Mouse (Mus musculus): Measurements from ENCODE around the gene Sel1l2.
"Not testable (repeated sequence)": the region's sequence is repeated elsewhere in the genome, so short reads cannot be mapped to it uniquely, and the experiment has no call there.

Sel1l2 gene

DNA sequence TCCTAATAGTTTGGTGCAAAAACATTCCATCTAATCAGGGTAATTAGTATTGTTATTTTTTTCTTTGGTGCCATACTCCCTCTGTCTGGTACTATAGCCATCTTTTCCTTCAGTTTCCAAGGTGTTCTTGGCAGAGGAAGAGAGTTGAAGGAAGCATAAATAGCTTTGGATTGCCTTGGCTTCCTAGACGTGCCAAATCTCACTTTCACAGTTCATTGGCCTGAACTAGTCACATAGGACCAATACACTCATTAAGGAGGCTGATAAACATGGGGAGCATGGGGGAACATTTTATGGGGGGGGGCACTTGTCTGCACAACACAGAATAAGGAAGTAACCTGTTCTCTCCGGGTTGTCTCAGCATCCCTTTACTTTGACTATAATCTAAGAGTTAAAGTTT, 174.1 kb downstream of the Sel1l2 start:
- no peak for DNase-seq (ENCODE audit: extremely low spot score, low spot score)

GRCm38 (mm10) chr2:140214519-140215027, 174.9 kb downstream of the Sel1l2 start:
- no peak for DNase-seq (ENCODE audit: extremely low spot score, low spot score)

DNA sequence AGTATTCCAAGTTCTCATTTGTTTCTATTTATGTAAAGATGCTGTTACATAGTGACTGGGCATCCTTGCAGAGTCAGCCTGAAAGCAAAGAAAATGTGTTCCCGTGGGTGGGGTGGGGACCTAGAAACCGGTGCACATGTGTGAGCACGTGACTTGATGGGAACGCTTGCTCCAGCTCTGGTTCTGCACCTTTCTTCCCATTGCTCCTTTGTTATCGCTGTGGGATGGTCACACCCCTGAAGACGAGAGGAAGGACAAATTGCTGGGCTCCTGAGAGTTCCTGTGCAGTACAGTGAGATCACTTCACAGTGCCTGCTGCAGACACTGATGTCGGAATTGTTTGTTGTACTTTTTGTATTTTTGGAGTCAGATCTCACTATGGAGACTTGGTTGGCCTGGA, 185.8 kb downstream of the Sel1l2 start:
- no peak for DNase-seq (ENCODE audit: extremely low spot score, low spot score)

GRCm38 (mm10) chr2:140202573-140202972, 186.9 kb downstream of the Sel1l2 start:
- no peak for DNase-seq (ENCODE audit: extremely low spot score, low spot score)

DNA sequence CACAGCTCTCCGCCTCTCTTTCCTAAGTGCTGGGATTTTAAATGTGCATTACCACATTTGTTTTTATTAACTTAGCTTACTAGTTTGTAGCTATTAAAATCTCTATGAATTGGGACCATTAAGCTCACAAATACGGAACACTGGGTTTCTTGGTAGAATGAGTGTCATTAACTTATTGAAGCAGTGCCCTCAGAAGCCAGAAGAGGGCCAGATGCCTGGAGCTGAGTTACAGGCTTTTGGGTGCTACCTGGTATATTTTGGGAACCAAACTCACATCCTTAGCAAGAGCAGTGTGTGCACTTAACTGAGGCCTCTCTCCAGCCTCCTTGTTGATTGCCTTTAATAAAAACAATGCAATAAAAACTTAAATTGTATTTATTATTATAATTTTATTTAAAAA, 188.8 kb downstream of the Sel1l2 start:
- DNase-seq (ENCODE audit: extremely low spot score, low spot score) = no peak

DNA sequence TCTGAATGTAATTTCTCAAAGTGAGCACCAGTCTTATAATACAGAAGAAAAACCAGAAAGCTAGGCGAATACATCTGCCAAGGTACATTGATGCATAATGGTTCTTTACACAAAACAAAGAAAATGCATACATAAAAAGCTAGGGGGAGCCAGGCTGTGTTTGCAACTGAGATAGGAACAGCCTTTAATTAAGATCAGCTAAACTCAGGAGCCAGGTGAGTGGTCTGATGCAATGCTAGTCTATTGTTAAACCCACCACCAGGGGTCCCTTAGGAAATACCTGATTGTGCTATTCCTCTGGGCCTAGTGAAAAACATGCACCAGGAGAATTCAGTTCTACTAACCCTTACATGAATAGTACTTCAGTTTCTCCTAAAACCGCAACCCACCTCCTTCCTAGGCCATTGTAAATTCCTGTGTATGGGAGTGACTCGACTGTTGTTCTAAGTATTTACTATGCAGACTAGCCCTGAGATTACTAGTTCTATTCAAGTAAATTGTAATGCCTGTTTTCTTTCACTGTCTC, 203.8 kb downstream of the Sel1l2 start:
- not testable (repeated sequence) for DNase-seq (ENCODE audit: extremely low spot score, low spot score)

All from neural tube, embryonic 10.5 days (tissue).